ENCODE assay signal across 10 mouse cellular contexts in the genomic region with DNA sequence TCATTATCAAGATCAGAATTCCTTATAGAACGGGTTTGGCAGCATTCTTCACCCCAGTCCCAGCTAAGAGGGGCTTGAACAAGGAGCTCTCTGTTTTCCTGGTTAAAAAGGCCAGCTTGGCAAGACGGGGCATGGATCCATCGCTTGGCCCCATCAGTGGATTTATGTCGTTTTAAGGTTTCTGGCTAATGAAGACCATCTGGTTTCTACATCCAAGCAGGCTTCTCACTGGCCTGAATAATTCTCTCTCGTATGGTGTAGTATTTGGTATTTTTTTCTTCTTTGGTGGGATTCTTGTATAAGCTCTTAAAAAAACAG. TPM values are rescaled to one million over a fixed set of nuclear protein-coding genes. Genes with fewer than 3 reads are reported as not detected.
DNase-seq lines count a peak whose midpoint lies in the region; ATAC-seq lines count a peak whose summit lies in the region.
"Had no signal": no experiment of that assay in that cellular context is flagged by ENCODE, and none has a peak within 500 bp of the region (broad histone marks: within the 10 kb centered on the region; RNA-seq: fewer than 3 reads in every experiment).

No protein-coding gene starts in this region.

- H3K4me1 ChIP-seq in kidney, embryonic 16.5 days (ENCODE audit: insufficient read depth, low read length), result peaks cover 56% of the 10 kb centered on the region
- H3K4me1 ChIP-seq in embryonic facial prominence, embryonic 12.5 days, result peaks cover 38% of the 10 kb centered on the region
- peaks cover 28% of the 10 kb centered on the region for H3K4me1 ChIP-seq in limb, embryonic 11.5 days (ENCODE audit: control insufficient read depth, insufficient read depth, low read length)

- peak overlapping the region; percentile 85 for H3K27ac ChIP-seq in kidney, embryonic 16.5 days (ENCODE audit: low read length)
- peak overlapping the region; percentile 90 for H3K27ac ChIP-seq in embryonic facial prominence, embryonic 12.5 days
- H3K27ac ChIP-seq in limb, embryonic 11.5 days (replicated peaks; ENCODE audit: low read depth, low read length), result peak overlapping the region; percentile 87

- DNase-seq in kidney, postnatal 4 days, result no peak
- peak; percentile 29 for DNase-seq in cerebellum, adult 11 months
- peak; percentile 68 for DNase-seq in limb, embryonic 11.5 days (ENCODE audit: low spot score)
- DNase-seq in adrenal gland, postnatal 25 days, result no peak
- DNase-seq in right cerebral cortex, postnatal 14 days, result no peak
- DNase-seq: kidney, adult 9 months had no signal

- no peaks in the 10 kb centered on the region for H3K27me3 ChIP-seq in kidney, embryonic 16.5 days (ENCODE audit: insufficient read depth, low read length)
- no peaks in the 10 kb centered on the region for H3K27me3 ChIP-seq in embryonic facial prominence, embryonic 12.5 days
- no peaks in the 10 kb centered on the region for H3K27me3 ChIP-seq in limb, embryonic 11.5 days (ENCODE audit: control insufficient read depth, insufficient read depth, low read length)

- peaks cover 4% of the 10 kb centered on the region; the same call in 1 of the 2 replicates for H3K36me3 ChIP-seq in kidney, embryonic 16.5 days (ENCODE audit: insufficient read depth, low read length)
- no peaks in the 10 kb centered on the region for H3K36me3 ChIP-seq in embryonic facial prominence, embryonic 12.5 days
- H3K36me3 ChIP-seq in limb, embryonic 11.5 days (ENCODE audit: control insufficient read depth, insufficient read depth, low read length), result no peaks in the 10 kb centered on the region

- 19% methylated on average over 5 of the region's 5 CpGs for WGBS in kidney, embryonic 16.5 days
- 9% methylated on average over 5 of the region's 5 CpGs for WGBS in embryonic facial prominence, embryonic 12.5 days
- WGBS in limb, embryonic 11.5 days, result under 1% methylated on average over 5 of the region's 5 CpGs

- H3K9me3 ChIP-seq in kidney, embryonic 16.5 days (ENCODE audit: low read length), result no peaks in the 10 kb centered on the region
- H3K9me3 ChIP-seq in embryonic facial prominence, embryonic 12.5 days, result no peaks in the 10 kb centered on the region
- no peaks in the 10 kb centered on the region for H3K9me3 ChIP-seq in limb, embryonic 11.5 days (ENCODE audit: control insufficient read depth, low read length)

- no peak overlapping the region for H3K4me2 ChIP-seq in kidney, embryonic 16.5 days (replicated peaks; ENCODE audit: low read depth, low read length)
- peak overlapping the region; percentile 13; the same call in 1 of the 2 replicates for H3K4me2 ChIP-seq in embryonic facial prominence, embryonic 12.5 days (replicated peaks)
- peak overlapping the region; percentile 22; the same call in 1 of the 2 replicates for H3K4me2 ChIP-seq in limb, embryonic 11.5 days (ENCODE audit: low read depth, severe bottlenecking)

- H3K4me3 ChIP-seq in kidney, embryonic 16.5 days (ENCODE audit: low read length), result no peak overlapping the region
- H3K4me3 ChIP-seq in embryonic facial prominence, embryonic 12.5 days, result no peak overlapping the region
- H3K4me3 ChIP-seq in limb, embryonic 11.5 days (ENCODE audit: low read depth, low read length), result no peak overlapping the region

- no peak overlapping the region for H3K9ac ChIP-seq in kidney, embryonic 16.5 days (replicated peaks; ENCODE audit: low read length)
- no peak overlapping the region for H3K9ac ChIP-seq in embryonic facial prominence, embryonic 12.5 days
- no peak overlapping the region for H3K9ac ChIP-seq in limb, embryonic 11.5 days (ENCODE audit: low read length)

- ATAC-seq in kidney, embryonic 16.5 days (ENCODE audit: low FRiP score, low TSS enrichment), result peak; percentile 28; the same call in 1 of the 2 replicates
- peak; percentile 72 for ATAC-seq in embryonic facial prominence, embryonic 12.5 days (ENCODE audit: insufficient number of reproducible peaks, insufficient read depth, low FRiP score, low TSS enrichment)
- peak; percentile 40 for ATAC-seq in limb, embryonic 11.5 days (ENCODE audit: insufficient number of reproducible peaks, low FRiP score, low TSS enrichment, low read depth)
- no peak for ATAC-seq in erythroblast, adult 5-6 weeks (replicated peaks; ENCODE audit: low FRiP score, poor library complexity, severe bottlenecking)

RNA-seq across cellular contexts. Expression of gene App, which starts 45.3 kb away (rescaled TPM):
- polyA plus RNA-seq in kidney, embryonic 16.5 days (2015; fragmentation: Nextera tagmentation; extraction: Ambion mirVana), result 309 and 336 TPM in 2 replicates
- 197 and 224 TPM in 2 replicates for polyA plus RNA-seq in embryonic facial prominence, embryonic 12.5 days (2016; fragmentation: Nextera tagmentation; extraction: Ambion mirVana)
- 93.6 and 98.4 TPM in 2 replicates for polyA plus RNA-seq in limb, embryonic 11.5 days (2014; fragmentation: Nextera tagmentation; extraction: Ambion mirVana)
- total RNA-seq in adrenal gland, postnatal 25 days (2021), result 357 and 373 TPM in 2 replicates
- 29.3 and 50.9 TPM in 2 replicates for total RNA-seq in erythroblast, adult 5-6 weeks (2015; ENCODE audit: low replicate concordance)
- 30.9 and 33.4 TPM in 2 replicates for total RNA-seq in erythroblast, adult 5-6 weeks (2017; ENCODE audit: low replicate concordance)
- total RNA-seq: MEL had no signal

Comparison
In these comparisons a context has a peak if more than half of its experiments do, and no peak if none do; other contexts are left out.
1. DNase-seq: peak in cerebellum, adult 11 months (single experiment) and limb, embryonic 11.5 days (single experiment); none in kidney, postnatal 4 days (0 of 2), adrenal gland, postnatal 25 days (single experiment) and right cerebral cortex, postnatal 14 days (single experiment).
2. Peak in every context shown above with its lines, with median percentiles within 50 percentile points of each other: H3K27ac ChIP-seq.